Mouse (Mus musculus) spleen, adult 2 months (tissue): Measurements from ENCODE around the gene Gsg1.

Experiments
- CTCF ChIP-seq: fragments of 200-500 bp; IDR thresholded peaks from 2 replicates; pipeline ENCODE4 v1.5.1; 2011; ENCODE audit warnings: mild to moderate bottlenecking, inconsistent platforms; ENCODE audit not compliant: insufficient read depth, insufficient read length, insufficient replicate concordance; ENCODE audit errors: extremely low read depth
- POLR2A ChIP-seq: fragments of 200-500 bp; IDR thresholded peaks from 2 replicates; pipeline ENCODE4 v1.6.1; 2011; ENCODE audit warnings: low read depth, low read length, inconsistent platforms

DNA sequence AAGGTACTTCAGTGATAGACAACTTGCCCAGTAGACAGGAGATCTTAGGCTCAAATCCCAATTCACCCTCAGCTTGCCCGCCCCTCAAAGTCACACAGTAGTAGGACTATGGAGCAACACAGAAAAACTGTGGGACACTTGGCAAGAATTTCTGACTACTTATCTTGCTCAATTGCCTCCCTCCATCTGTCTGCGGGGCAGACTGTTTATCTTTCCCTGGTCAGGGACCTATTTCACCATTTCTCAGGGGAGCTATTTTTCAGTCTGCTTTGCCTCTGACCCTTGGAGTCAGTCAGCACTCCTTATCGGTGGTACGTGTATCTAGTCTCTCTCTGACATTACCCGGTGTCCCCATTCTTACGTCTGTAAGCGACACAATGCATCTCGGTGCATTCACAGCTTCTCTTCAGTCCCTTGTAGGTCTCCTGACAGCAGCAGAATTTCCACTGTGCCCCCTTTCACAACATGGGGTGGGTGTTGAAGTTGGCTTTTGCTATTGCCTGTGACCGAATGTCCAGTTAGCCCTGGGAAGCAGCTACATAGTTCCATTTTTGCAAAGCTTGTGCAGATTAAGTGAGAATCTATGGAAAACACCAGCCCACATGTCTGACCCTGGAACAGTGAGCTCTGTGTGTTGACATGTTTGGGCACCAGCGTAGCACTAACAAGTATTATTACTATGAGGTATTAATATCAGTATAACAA lies 48.4 kb upstream of the Gsg1 start:
- TF ChIP-seq POLR2A (no peak), CTCF (no peak)
